Mouse (Mus musculus) CH12.LX (cell line): ENCODE results near the gene Evpl.

Experiments used
- CTCF ChIP-seq, 2 experiments: IDR thresholded peaks in 1 of 2; conservative IDR thresholded peaks in 1 of 2; 2 replicates each; pipeline ENCODE4 v1.5.1; 2011 to 2012; ENCODE audit warnings: low read depth in 2 of 2, low read length in 2 of 2, improper control_type of control experiment in 1 of 2, inconsistent platforms in 1 of 2, mild to moderate bottlenecking in 1 of 2, moderate library complexity in 1 of 2
- ELF1 ChIP-seq: IDR thresholded peaks from 2 replicates; pipeline ENCODE4 v1.6.1; 2014; ENCODE audit warnings: low read depth, mild to moderate bottlenecking, inconsistent platforms, low read length, improper control_type of control experiment
- EP300 ChIP-seq: IDR thresholded peaks from 2 replicates; pipeline ENCODE4 v1.6.1; 2011; ENCODE audit warnings: low read length, improper control_type of control experiment
- GABPA ChIP-seq: IDR thresholded peaks from 2 replicates; pipeline ENCODE4 v1.6.1; 2012; ENCODE audit warnings: low read depth, low read length, improper control_type of control experiment, inconsistent platforms; ENCODE audit not compliant: insufficient replicate concordance
- KAT2A ChIP-seq: IDR thresholded peaks from 2 replicates; pipeline ENCODE4 v1.6.1; 2012; ENCODE audit warnings: low read length, improper control_type of control experiment, inconsistent platforms; ENCODE audit not compliant: insufficient replicate concordance
- MAX ChIP-seq: IDR thresholded peaks from 2 replicates; pipeline ENCODE4 v1.6.1; 2011; ENCODE audit warnings: low read length, improper control_type of control experiment
- MEF2A ChIP-seq: IDR thresholded peaks from 2 replicates; pipeline ENCODE4 v1.6.1; 2014; ENCODE audit warnings: low read depth, mild to moderate bottlenecking, inconsistent platforms, low read length, improper control_type of control experiment, borderline replicate concordance
- UBTF ChIP-seq: IDR thresholded peaks from 2 replicates; pipeline ENCODE4 v1.6.1; 2012; ENCODE audit warnings: low read depth, mild to moderate bottlenecking, inconsistent platforms, low read length, improper control_type of control experiment, moderate library complexity
- USF1 ChIP-seq: IDR thresholded peaks from 2 replicates; pipeline ENCODE4 v1.6.1; 2014; ENCODE audit warnings: low read depth, mild to moderate bottlenecking, inconsistent platforms, low read length, improper control_type of control experiment

DNA sequence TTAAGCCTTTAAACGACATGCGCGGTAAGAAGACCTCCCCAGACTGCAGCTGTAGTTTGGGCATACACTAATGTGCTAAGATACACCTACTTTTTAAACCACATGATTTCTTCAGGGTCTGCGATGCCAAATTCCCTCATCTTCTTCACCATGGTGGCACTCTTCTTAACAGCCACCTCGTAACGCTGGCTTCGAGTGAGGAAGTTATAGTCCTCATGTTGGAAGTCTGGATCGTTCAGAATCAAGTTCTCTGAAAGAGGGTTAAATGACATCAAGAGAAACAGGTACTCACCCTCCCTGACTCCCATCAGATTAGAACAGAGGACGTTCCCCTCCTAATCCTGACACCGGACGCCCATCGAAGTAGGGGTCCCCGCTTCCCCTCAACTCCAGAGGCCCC lies 39.7 kb downstream of the Evpl start:
- TF ChIP-seq GABPA = no peak
- no peak for TF ChIP-seq CTCF (conservative IDR thresholded peaks at IDR 0.05 in 1 of 2, IDR thresholded peaks at IDR 0.05 in 1 of 2; ENCODE audit: low read depth in 2 of 2, low read length in 2 of 2)
- no peak for TF ChIP-seq EP300
- no peak for TF ChIP-seq UBTF
- TF ChIP-seq MEF2A = no peak
- peak; percentile 56 for TF ChIP-seq MAX
- TF ChIP-seq USF1 = no peak
- no peak for TF ChIP-seq ELF1
- TF ChIP-seq KAT2A = no peak
